Mouse (Mus musculus) lung, embryonic 14.5 days (tissue): ENCODE results near the gene Med23. TPM values are rescaled to one million over a fixed set of nuclear protein-coding genes. Genes with fewer than 3 reads are reported as not detected.

Experiments used
- ATAC-seq: fragments of 200-750 bp; cut with Nextera tagmentation; 2 replicates; pipeline ENCODE4 v1.8.0; 2017; ENCODE audit warnings: mild to moderate bottlenecking, moderate TSS enrichment, moderate library complexity; ENCODE audit not compliant: insufficient read depth
- DNase-seq: peaks from one replicate; pipeline ENCODE4 v3.0.0-alpha.2; 2015
- H3K27ac ChIP-seq: fragments of 300-500 bp; sonication (generic); 2 replicates; pipeline ENCODE4 v1.5.1; 2014; ENCODE audit warnings: low read depth, mild to moderate bottlenecking, moderate library complexity
- H3K27me3 ChIP-seq: fragments of 300-500 bp; sonication (generic); 2 replicates; pipeline ENCODE4 v1.6.1; 2014; ENCODE audit warnings: low read length, control low read depth; ENCODE audit not compliant: insufficient read depth
- H3K36me3 ChIP-seq: fragments of 300-500 bp; sonication (generic); 2 replicates; pipeline ENCODE4 v1.6.1; 2014; ENCODE audit warnings: control low read depth; ENCODE audit not compliant: insufficient read depth
- H3K4me1 ChIP-seq: fragments of 300-500 bp; sonication (generic); 2 replicates; pipeline ENCODE4 v1.6.1; 2014; ENCODE audit warnings: antibody characterized with exemption, control low read depth; ENCODE audit not compliant: insufficient read depth
- H3K4me2 ChIP-seq: fragments of 300-500 bp; sonication (generic); 2 replicates; pipeline ENCODE4 v1.6.1; 2014; ENCODE audit warnings: mild to moderate bottlenecking
- H3K4me3 ChIP-seq: fragments of 300-500 bp; sonication (generic); 2 replicates; pipeline ENCODE4 v1.5.1; 2014; ENCODE audit warnings: low read depth, low read length
- H3K9ac ChIP-seq: fragments of 300-500 bp; sonication (generic); 2 replicates; pipeline ENCODE4 v1.6.1; 2014
- H3K9me3 ChIP-seq: fragments of 300-500 bp; sonication (generic); 2 replicates; pipeline ENCODE4 v1.6.1; 2016; ENCODE audit warnings: low read depth, low read length, control low read depth
- CTCF ChIP-seq: IDR thresholded peaks from 2 replicates; pipeline ENCODE4 v1.5.1; 2016; ENCODE audit warnings: antibody characterized with exemption, low read depth
- WGBS: fragments of 180-500 bp; shearing (Covaris S2); extraction: QIAGEN DNeasy Blood & Tissue Kit; methylation state at CpG from one replicate; pipeline ENCODE4 v1.1.7; 2014; 5-methylcytosine and 5-hydroxymethylcytosine counted together
- polyA plus RNA-seq: library from polyadenylated mRNA; unstranded; fragments of >200 nt; fragmentation: Nextera tagmentation; extraction: Ambion mirVana; gene quantifications from 2 replicates; pipeline ENCODE4 v1.2.1, GENCODE M21; 2014

The Med23 gene
- polyA plus RNA-seq, 1 experiment from 2014 or later: 30.8 TPM

DNA sequence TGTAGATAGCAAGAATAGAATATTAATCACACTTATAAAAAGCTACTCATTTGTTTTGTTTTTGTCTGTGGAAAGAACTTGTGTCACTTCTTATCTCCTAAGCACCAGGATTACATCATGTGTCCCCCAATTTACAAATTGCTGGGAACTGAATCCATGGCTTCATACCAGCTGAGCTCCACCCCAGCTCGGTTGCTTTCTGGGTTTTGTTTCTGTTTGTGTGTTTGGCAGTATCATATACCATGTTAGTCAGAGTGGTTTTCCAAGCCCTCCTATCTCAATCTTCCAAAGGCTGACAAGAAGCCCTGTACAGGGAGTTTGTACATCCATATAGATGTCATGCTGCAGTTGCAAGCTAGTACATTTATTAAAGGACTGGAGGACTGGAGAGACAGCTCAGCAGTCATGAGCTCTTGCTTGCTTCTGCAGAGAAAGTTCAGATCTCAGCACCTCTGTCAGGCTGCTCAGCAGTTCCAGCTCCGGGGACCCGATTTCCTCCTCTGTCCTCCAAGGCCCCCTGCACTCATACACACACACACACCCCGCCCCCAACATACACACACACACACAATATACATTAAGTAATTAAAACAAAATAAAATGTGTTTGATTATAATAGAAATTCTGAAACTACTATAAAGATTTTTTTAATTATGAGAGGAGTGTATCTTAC is 33.3 kb upstream of the Med23 start:
- Histone ChIP-seq H3K27ac (peak overlapping the region; percentile 70), H3K27me3 (no peaks in the 10 kb centered on the region), H3K4me1 (peaks cover 3% of the 10 kb centered on the region; the same call in 1 of the 2 replicates), H3K4me2 (peak overlapping the region; percentile 48), H3K36me3 (no peaks in the 10 kb centered on the region), H3K9me3 (no peaks in the 10 kb centered on the region), H3K9ac (no peak overlapping the region), H3K4me3 (peak overlapping the region; percentile 1; the same call in 1 of the 2 replicates)
- no peak for TF ChIP-seq CTCF
- peak; percentile 38; the same call in 1 of the 2 replicates for ATAC-seq
- peak; percentile 39 for DNase-seq
- 42% methylated on average over 4 of the region's 4 CpGs for WGBS

DNA sequence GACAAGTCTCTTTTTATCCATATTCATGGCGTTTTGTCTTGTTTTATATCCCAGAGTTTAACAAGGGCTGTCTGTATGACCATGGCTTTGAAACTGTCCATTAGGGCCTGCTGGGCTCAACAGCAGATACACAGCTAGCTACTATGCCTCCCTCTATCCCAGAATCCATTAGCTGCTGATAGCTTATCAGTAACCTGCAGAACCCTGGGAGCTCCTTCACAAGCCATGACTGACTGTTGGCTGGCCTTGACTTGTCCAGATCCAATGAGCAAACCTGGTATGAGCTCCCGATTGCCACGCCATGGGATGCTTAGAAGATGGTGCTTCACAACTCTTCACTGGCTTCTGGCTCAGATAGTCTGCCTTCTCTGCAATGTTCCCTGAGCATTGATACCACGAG is 29.0 kb upstream of the Med23 start:
- H3K4me2 ChIP-seq: no peak overlapping the region
- no peak overlapping the region for H3K9ac ChIP-seq
- H3K27ac ChIP-seq: no peak overlapping the region
- no peaks in the 10 kb centered on the region for H3K9me3 ChIP-seq
- 94% methylated on average over 4 of the region's 4 CpGs for WGBS
- H3K4me3 ChIP-seq: no peak overlapping the region
- ATAC-seq: no peak
- H3K27me3 ChIP-seq: no peaks in the 10 kb centered on the region
- no peak for DNase-seq
- H3K36me3 ChIP-seq: no peaks in the 10 kb centered on the region
- no peaks in the 10 kb centered on the region for H3K4me1 ChIP-seq
- TF ChIP-seq CTCF: no peak

DNA sequence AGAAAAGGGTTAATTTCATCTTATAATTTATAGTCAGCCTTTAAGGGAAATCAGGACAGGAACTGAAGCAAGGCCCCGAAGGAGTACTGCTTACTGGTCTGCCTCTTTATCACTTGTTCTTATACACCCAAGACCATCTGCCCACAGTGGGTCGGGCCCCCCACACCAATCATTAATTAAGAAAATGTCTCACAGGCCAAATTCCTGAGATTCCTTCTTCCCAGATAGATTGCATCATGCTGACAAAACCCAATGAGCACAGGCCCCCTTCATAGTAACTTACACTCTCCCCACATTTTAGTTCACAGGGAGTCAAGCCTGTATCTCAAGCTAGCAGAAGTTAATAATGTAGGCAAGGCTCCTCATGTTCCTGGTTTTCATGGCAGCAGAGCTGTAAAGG is 27.8 kb upstream of the Med23 start:
- Histone ChIP-seq H3K9me3 (no peaks in the 10 kb centered on the region), H3K4me2 (no peak overlapping the region), H3K9ac (no peak overlapping the region), H3K4me1 (no peaks in the 10 kb centered on the region), H3K36me3 (no peaks in the 10 kb centered on the region), H3K4me3 (no peak overlapping the region), H3K27ac (no peak overlapping the region), H3K27me3 (no peaks in the 10 kb centered on the region)
- TF ChIP-seq CTCF: no peak
- ATAC-seq: no peak
- 22% methylated on average over 2 of the region's 2 CpGs for WGBS
- no peak for DNase-seq

DNA sequence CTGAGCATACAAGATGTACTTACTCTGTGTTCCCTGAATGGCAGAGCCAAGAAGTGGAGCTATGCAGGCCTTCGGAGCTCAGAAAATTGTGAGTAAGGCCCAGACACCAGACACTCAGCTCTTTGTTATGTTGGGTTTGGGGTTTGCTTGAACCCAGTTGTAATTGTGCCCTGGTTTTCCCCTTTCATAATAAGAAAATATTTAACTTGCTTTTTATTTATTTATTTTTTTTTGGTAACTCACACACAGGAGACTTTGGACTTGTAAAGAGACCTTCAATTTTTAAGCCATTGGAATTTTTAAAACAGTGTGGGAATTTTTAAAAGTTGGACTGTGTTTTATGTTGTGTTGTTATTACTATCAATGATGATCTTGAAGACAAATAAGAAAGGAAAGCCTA is 27.1 kb upstream of the Med23 start, which contains the start of gene Enpp3:
TSS of gene Enpp3 (minus strand) at position 148 of the 400 bp plus-strand sequence.
- H3K27ac ChIP-seq: no peak within 1 kb of the TSS
- no peaks in the 10 kb centered on the region for H3K27me3 ChIP-seq
- no peak within 1 kb of the TSS for H3K4me3 ChIP-seq
- H3K9me3 ChIP-seq: no peaks in the 10 kb centered on the region
- H3K4me2 ChIP-seq: no peak within 1 kb of the TSS
- H3K4me1 ChIP-seq: no peaks in the 10 kb centered on the region
- DNase-seq (no peak), ATAC-seq (no peak)
- no peaks in the 10 kb centered on the region for H3K36me3 ChIP-seq
- no peak within 1 kb of the TSS for H3K9ac ChIP-seq
- TF ChIP-seq CTCF: no peak
- WGBS: 83% methylated on average over 1 of the region's 1 CpGs

DNA sequence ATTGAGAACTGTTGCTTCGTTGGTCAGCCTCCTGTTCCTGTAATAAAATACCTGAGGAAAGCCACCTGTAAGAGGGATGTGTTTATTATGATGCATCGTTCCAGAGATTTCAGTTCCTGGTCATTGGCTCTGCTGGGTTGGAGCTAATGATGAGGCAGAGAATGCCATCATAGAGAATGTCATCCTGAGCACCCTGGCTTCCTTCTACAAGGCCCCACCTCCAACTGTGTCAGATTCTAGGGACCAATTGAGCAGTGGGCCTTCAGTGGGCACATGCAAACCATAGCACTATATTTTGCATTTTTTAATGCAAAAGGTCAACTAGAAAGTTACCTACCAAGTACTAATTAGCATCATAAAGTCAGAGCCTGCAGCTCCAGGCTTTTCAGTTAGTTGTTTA is 6.6 kb upstream of the Med23 start:
- TF ChIP-seq CTCF: no peak
- Histone ChIP-seq H3K27me3 (no peaks in the 10 kb centered on the region), H3K27ac (no peak overlapping the region), H3K4me2 (no peak overlapping the region), H3K9ac (no peak overlapping the region), H3K4me3 (no peak overlapping the region), H3K9me3 (no peaks in the 10 kb centered on the region), H3K4me1 (no peaks in the 10 kb centered on the region), H3K36me3 (no peaks in the 10 kb centered on the region)
- no peak for ATAC-seq
- no peak for DNase-seq
- WGBS: 80% methylated on average over 2 of the region's 2 CpGs

DNA sequence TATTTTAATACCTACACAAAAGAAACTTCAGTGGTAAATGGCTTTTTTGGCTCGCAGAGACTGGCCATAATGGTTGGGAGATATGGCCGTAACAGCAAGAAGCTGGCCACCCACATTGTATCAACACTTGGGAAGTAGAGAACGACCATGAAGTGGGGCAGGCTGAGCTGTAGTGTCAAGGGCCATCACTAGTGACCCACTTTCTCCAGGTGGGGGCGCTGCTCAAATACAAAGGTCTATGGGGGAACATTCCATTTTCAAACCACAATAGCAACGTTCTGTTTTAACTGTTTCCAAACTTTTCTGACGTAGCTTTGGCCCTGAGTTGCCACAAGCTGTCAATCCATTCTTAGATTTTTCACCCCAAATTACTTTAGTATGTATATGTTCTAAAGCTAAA is 5.4 kb upstream of the Med23 start:
- WGBS: 58% methylated on average over 6 of the region's 6 CpGs
- Histone ChIP-seq H3K4me3 (no peak overlapping the region), H3K4me2 (no peak overlapping the region), H3K27ac (no peak overlapping the region), H3K9me3 (no peaks in the 10 kb centered on the region), H3K36me3 (no peaks in the 10 kb centered on the region), H3K9ac (no peak overlapping the region), H3K27me3 (no peaks in the 10 kb centered on the region), H3K4me1 (no peaks in the 10 kb centered on the region)
- no peak for ATAC-seq
- no peak for TF ChIP-seq CTCF
- no peak for DNase-seq

DNA sequence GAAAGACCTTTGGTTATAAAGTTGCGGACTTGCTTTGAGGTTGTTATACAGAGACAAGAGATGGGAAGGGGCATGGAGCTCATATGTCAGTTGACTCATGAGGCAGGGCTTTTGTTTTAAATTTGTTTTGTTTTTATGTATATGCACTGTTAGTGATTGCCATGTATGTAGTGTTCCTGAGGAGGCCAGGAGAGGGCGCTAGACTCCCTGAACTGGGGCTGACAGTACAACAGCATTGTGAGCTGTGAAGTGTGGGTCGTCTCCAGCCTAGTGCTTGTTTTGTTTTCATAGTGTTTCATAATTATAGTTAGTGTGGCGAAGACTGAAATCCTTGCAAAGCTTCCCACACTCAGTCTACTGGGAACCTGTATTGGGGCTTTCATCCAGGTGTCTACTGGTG is 3.8 kb downstream of the Med23 start:
- Histone ChIP-seq H3K27ac (no peak overlapping the region), H3K9me3 (no peaks in the 10 kb centered on the region), H3K36me3 (peaks cover 63% of the 10 kb centered on the region), H3K27me3 (no peaks in the 10 kb centered on the region), H3K4me2 (no peak overlapping the region), H3K9ac (no peak overlapping the region), H3K4me1 (no peaks in the 10 kb centered on the region), H3K4me3 (no peak overlapping the region)
- 80% methylated on average over 4 of the region's 4 CpGs for WGBS
- TF ChIP-seq CTCF: peak; percentile 31
- ATAC-seq (no peak), DNase-seq (no peak)
